Mouse (Mus musculus) kidney, adult 2 months (tissue): ENCODE results near the gene Hoxb5. TPM values are rescaled to one million over a fixed set of nuclear protein-coding genes. Genes with fewer than 3 reads are reported as not detected.
A peak's percentile ranks its signal among the peaks of the same experiment; 100 is the strongest.

ENCODE experiments used
- DNase-seq: peaks from one replicate; pipeline ENCODE4 v3.0.0; 2021
- H3K27ac ChIP-seq: fragments of 200-500 bp; 2 replicates; pipeline ENCODE4 v1.5.1; 2012; ENCODE audit warnings: low read depth, low read length, control low read depth, inconsistent platforms; ENCODE audit not compliant: insufficient read depth
- H3K27me3 ChIP-seq: fragments of 200-500 bp; replicated peaks from 2 replicates; pipeline ENCODE4 v1.6.1; 2012; ENCODE audit warnings: mild to moderate bottlenecking, moderate library complexity, low read length, inconsistent platforms; ENCODE audit not compliant: control insufficient read depth, insufficient read depth
- H3K36me3 ChIP-seq: fragments of 200-500 bp; 2 replicates; pipeline ENCODE4 v1.6.1; 2012; ENCODE audit warnings: mild to moderate bottlenecking, moderate library complexity, low read length, inconsistent platforms; ENCODE audit not compliant: control insufficient read depth, insufficient read depth
- H3K4me1 ChIP-seq: fragments of 200-500 bp; 2 replicates; pipeline ENCODE4 v1.6.1; 2011; ENCODE audit warnings: low read length; ENCODE audit not compliant: control insufficient read depth, insufficient read depth
- H3K4me3 ChIP-seq: fragments of 200-500 bp; 2 replicates; pipeline ENCODE4 v1.5.1; 2011; ENCODE audit warnings: mild to moderate bottlenecking, low read depth, low read length, control low read depth; ENCODE audit not compliant: insufficient read depth
- CTCF ChIP-seq: fragments of 200-500 bp; conservative IDR thresholded peaks from 2 replicates; pipeline ENCODE4 v1.5.1; 2011; ENCODE audit warnings: low read depth, mild to moderate bottlenecking, control low read depth, low read length, moderate library complexity, mixed read lengths; ENCODE audit not compliant: insufficient read depth, insufficient read length
- POLR2A ChIP-seq: fragments of 200-500 bp; IDR thresholded peaks from one replicate; pipeline ENCODE4 v1.6.1; 2011; ENCODE audit warnings: low read depth, low read length, control low read depth
- WGBS: fragments of 180-500 bp; shearing (Covaris S2); methylation state at CpG from one replicate; pipeline ENCODE4 v1.1.7; 2018; 5-methylcytosine and 5-hydroxymethylcytosine counted together
- polyA plus RNA-seq: library from polyadenylated mRNA; depleted of rRNA; stranded (reverse); fragments of >200 nt; gene quantifications from 2 replicates; pipeline ENCODE4 v1.2.3, GENCODE M21; 2012

Gene Hoxb5
- polyA plus RNA-seq, 1 experiment, result 7.7 TPM

DNA sequence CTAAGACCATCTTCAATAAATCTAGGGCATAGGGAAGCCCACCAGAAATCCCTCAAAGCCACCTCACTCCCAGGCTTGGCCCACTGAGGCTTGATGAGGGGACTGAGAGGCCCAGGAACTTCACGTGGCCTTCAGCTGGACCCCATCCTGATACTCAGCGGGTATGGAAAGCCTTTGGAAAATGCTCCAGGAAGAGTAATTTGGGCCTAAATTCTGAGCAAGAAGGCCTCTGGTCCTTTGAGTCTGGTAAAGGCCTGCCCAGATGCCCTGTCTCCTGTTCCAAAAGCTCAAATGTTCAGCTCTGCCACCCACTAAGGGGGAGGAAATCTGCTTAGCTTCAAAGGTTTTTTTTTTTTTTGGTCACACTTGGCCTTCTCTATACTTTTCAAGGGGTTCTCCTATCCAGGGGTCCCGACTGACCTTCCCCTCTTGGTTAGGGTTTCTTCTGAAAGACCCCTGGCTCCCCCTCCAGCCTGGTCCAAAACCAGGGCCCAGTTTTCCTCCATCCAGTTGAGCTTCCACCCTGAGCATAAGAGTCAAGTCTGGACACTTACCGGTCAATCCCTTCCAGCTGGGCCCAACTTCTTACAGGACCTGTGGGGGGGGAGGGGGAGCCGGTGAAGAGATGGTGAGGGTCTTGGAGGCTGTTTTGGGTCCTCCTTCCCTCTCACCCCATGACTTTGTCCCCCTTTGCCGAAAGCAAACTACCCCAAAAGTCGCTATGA is 3.2 kb downstream of the Hoxb5 start:
- peak; percentile 29 for DNase-seq
- Histone ChIP-seq H3K4me3 (peak overlapping the region; percentile 57), H3K36me3 (no peaks in the 10 kb centered on the region; the same call in 1 of the 2 replicates), H3K27me3 (no peaks in the 10 kb centered on the region), H3K27ac (peak overlapping the region; percentile 92), H3K4me1 (peaks cover 12% of the 10 kb centered on the region; the same call in 1 of the 2 replicates)
- WGBS, result 34% methylated on average over 7 of the region's 7 CpGs
- no peak for TF ChIP-seq POLR2A
- no peak for TF ChIP-seq CTCF

DNA sequence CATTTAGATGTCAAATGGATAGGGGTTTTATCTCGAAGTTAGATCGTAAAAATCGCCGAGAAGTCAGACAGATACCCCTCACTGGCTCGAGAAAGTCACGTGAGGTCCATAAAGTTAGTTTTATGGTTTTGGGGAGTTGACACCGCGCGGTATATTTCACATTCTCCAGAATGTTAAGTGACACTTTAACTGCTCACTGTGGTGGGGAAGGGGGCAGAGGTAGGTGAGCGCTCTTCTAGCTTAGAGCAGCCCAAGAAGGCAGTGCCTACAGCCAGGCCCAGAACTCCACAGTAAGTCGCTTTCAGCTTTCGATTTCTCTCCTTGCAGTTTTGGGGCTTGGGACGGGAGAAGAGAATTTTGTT is 3.8 kb downstream of the Hoxb5 start:
- no peaks in the 10 kb centered on the region; the same call in 1 of the 2 replicates for H3K36me3 ChIP-seq
- H3K4me3 ChIP-seq, result peak overlapping the region; percentile 57
- peaks cover 12% of the 10 kb centered on the region; the same call in 1 of the 2 replicates for H3K4me1 ChIP-seq
- H3K27me3 ChIP-seq, result no peaks in the 10 kb centered on the region
- WGBS, result 27% methylated on average over 13 of the region's 13 CpGs
- DNase-seq, result peak; percentile 73
- H3K27ac ChIP-seq, result peak overlapping the region; percentile 92
- TF ChIP-seq POLR2A, result no peak

DNA sequence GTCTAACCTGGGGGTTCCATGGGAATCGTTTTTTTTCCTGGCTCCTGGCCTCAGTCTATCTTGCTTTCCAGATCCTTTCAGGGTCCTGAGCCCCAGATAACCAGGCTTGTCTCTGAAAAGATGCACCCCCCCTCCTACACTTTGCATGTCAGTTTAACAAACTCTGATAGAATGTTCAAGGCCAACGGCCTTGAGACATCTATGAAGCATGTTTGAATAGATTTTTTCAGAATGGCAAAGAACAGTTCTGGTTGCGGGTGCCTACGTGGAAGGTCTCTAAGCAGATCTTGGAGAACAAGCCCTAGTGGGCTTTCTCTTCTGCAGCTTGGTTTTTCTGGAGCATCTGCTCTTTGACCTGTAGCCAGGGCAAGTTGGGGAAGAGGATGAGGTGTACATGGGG is 5.6 kb downstream of the Hoxb5 start:
- no peaks in the 10 kb centered on the region for H3K27me3 ChIP-seq
- H3K36me3 ChIP-seq, result no peaks in the 10 kb centered on the region
- TF ChIP-seq POLR2A (no peak), CTCF (no peak)
- 29% methylated on average over 4 of the region's 4 CpGs for WGBS
- peaks cover 17% of the 10 kb centered on the region; the same call in 1 of the 2 replicates for H3K4me1 ChIP-seq
- peak overlapping the region; percentile 92 for H3K27ac ChIP-seq
- peak; percentile 21 for DNase-seq
- H3K4me3 ChIP-seq, result peak overlapping the region; percentile 33

DNA sequence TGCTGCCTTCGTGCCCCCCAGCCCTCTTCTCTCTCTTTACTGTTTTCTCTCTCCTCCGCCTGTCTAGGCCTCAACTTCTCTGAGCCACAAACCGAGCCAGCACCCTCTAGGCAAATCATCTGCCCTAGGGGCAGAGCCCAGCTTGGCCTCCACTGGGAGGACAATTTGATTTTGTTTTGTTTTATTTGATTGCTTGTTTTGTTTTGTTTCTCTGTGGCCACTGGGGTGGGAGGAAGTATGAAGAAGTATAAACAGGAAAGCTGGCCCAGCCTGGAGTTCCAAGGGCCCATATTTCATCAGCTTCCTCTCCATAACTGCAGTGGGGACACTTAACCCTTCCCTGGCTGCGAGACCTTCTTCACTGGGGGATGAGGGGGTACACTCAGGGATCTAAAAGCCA is 6.2 kb downstream of the Hoxb5 start:
- Histone ChIP-seq H3K36me3 (no peaks in the 10 kb centered on the region), H3K4me1 (peaks cover 18% of the 10 kb centered on the region; the same call in 1 of the 2 replicates), H3K4me3 (peak overlapping the region; percentile 33), H3K27ac (peak overlapping the region; percentile 92), H3K27me3 (no peaks in the 10 kb centered on the region)
- WGBS, result 21% methylated on average over 4 of the region's 4 CpGs
- peak; percentile 85 for DNase-seq
- TF ChIP-seq POLR2A (no peak), CTCF (no peak)

- 14% methylated on average over 20 of the region's 20 CpGs for WGBS
- no peaks in the 10 kb centered on the region for H3K36me3 ChIP-seq
- H3K4me1 ChIP-seq, result peaks cover 18% of the 10 kb centered on the region; the same call in 1 of the 2 replicates
- H3K4me3 ChIP-seq, result peak overlapping the region; percentile 38
- DNase-seq, result peak; percentile 53
- TF ChIP-seq POLR2A (no peak), CTCF (no peak)
- peak overlapping the region; percentile 92 for H3K27ac ChIP-seq
- H3K27me3 ChIP-seq, result no peaks in the 10 kb centered on the region
Observed at GRCm38 (mm10) chr11:96310183-96310938, 7.2 kb downstream of the Hoxb5 start.

DNA sequence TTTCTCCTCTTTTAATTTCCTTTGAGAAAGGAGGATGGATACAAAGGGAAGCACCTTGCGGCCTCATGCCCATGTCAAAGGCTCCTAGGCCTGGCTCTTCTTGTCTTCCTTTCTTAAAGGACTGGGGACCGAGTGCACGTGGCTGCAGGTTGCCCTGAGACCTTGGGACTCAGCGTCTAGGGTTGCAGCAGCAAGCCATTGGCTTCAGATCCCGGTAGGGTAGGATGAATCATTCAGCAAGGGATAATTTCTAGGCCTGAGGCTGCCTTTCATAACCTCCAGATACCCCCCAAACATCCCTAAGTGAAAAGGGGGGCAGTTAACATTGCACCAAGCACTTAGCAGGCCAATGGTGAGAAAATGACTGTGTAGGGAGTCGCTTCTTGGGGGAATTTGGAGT is 8.0 kb downstream of the Hoxb5 start:
- peak; percentile 73 for DNase-seq
- peaks cover 17% of the 10 kb centered on the region; the same call in 1 of the 2 replicates for H3K4me1 ChIP-seq
- peak overlapping the region; percentile 92 for H3K27ac ChIP-seq
- no peak for TF ChIP-seq POLR2A
- no peak for TF ChIP-seq CTCF
- WGBS, result 3% methylated on average over 6 of the region's 6 CpGs
- no peaks in the 10 kb centered on the region for H3K36me3 ChIP-seq
- peak overlapping the region; percentile 38 for H3K4me3 ChIP-seq
- H3K27me3 ChIP-seq, result no peaks in the 10 kb centered on the region

- no peaks in the 10 kb centered on the region for H3K36me3 ChIP-seq
- WGBS, result 2% methylated on average over 31 of the region's 31 CpGs
- peak overlapping the region; percentile 92 for H3K27ac ChIP-seq
- TF ChIP-seq POLR2A (no peak), CTCF (peak; percentile 73)
- DNase-seq, result peak; percentile 92
- peaks cover 14% of the 10 kb centered on the region; the same call in 1 of the 2 replicates for H3K4me1 ChIP-seq
- H3K4me3 ChIP-seq, result peak overlapping the region; percentile 38
- no peaks in the 10 kb centered on the region for H3K27me3 ChIP-seq
Observed at GRCm38 (mm10) chr11:96311520-96312417, 8.6 kb downstream of the Hoxb5 start.
